Comparison of ENCODE assay signal across 17 mouse cellular contexts in the genomic region with DNA sequence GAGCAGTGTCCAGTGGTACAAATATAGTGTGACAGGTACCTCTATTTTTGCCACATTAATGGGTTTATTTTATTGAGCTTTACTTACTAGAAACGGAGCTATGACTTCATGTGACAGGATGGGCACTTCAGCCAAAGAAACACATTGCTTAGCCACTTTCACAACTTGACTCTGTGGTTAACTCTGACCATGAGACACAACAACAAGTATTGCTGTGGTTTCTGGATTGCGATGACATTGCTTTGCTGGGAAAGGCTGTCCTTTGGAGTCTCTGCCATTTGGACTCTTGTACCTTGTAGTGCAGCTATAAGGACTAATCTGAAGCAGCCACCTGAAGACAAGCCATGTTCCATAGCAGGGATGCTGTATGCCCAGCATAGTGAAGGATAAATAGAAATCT.
A peak's percentile ranks its signal among the peaks of the same experiment; 100 is the strongest.
DNase-seq lines count a peak whose midpoint lies in the region; ATAC-seq lines count a peak whose summit lies in the region.
"Had no signal": no experiment of that assay in that cellular context is flagged by ENCODE, and none has a peak within 500 bp of the region (broad histone marks: within the 10 kb centered on the region; RNA-seq: fewer than 3 reads in every experiment).

No protein-coding gene starts in this region.

- ATAC-seq in granulocyte monocyte progenitor cell, adult 5-6 weeks (replicated peaks; ENCODE audit: poor library complexity, severe bottlenecking): peak; percentile 80
- ATAC-seq in megakaryocyte progenitor cell, adult 5-6 weeks (replicated peaks; ENCODE audit: poor library complexity): peak; percentile 88
- ATAC-seq: CD4-positive, CD25-positive, alpha-beta regulatory T cell, adult 4 months; forebrain, embryonic 14.5 days; forebrain, postnatal 0 days had no signal

- peak; percentile 28 for DNase-seq in adrenal gland, adult 2 months
- DNase-seq in adrenal gland, postnatal 25 days: no peak
- DNase-seq in 416B (ENCODE audit: low read depth): peak; percentile 86
- DNase-seq in frontal cortex, postnatal 10 days (ENCODE audit: low spot score in 2 of 2): no peak
- DNase-seq in lung, postnatal 25 days (ENCODE audit: low spot score): no peak
- DNase-seq: adrenal gland, adult 8-10 months; B cell, adult 2 months; cerebellum, adult 18-20 months; cerebellum, adult 9-10 months; cerebellum, postnatal 14 days; forebrain, postnatal 0 days; gastrocnemius, postnatal 25 days; heart, adult 11 months had no signal

Comparison
In these comparisons a context has a peak if more than half of its experiments do, and no peak if none do; other contexts are left out.
1. DNase-seq: peak in adrenal gland, adult 2 months (single experiment) and 416B (single experiment); none in adrenal gland, postnatal 25 days (single experiment), frontal cortex, postnatal 10 days (0 of 2) and lung, postnatal 25 days (single experiment).